Mouse (Mus musculus): ENCODE results near the gene Nup107. TPM values are rescaled to one million over a fixed set of nuclear protein-coding genes. Genes with fewer than 3 reads are reported as not detected.

The Nup107 gene
- total and polyA plus RNA-seq, 3 experiments: 47.7 to 97.0 (median 82.0) TPM

GRCm38 (mm10) chr10:117782056-117782455, 10.4 kb downstream of the Nup107 start:
- Histone ChIP-seq H3K9me3 (replicated peaks; ENCODE audit: low read length) (no peaks in the 10 kb centered on the region), H3K4me3 (replicated peaks in 1 of 3; ENCODE audit: low read depth in 2 of 3, low read length in 2 of 3, poor library complexity in 1 of 3) (no peak overlapping the region), H3K4me2 (ENCODE audit: insufficient read depth, low read depth, poor library complexity, severe bottlenecking) (no peak overlapping the region), H3K27ac (ENCODE audit: insufficient read depth, low read depth) (no peak overlapping the region), H3K4me1 (ENCODE audit: control insufficient read depth in 1 of 2, insufficient read depth in 2 of 2) (peaks cover 5 to 18% of the 10 kb centered on the region in 2 experiments; a peak in 1 of 4 replicates), H3K79me2 (replicated peaks; ENCODE audit: control insufficient read depth, extremely low read depth, insufficient read depth, poor library complexity, severe bottlenecking) (no peaks in the 10 kb centered on the region; the same call in 1 of the 2 replicates), H3K27me3 (replicated peaks) (no peaks in the 10 kb centered on the region), H3K36me3 (replicated peaks in 1 of 2; ENCODE audit: control insufficient read depth in 1 of 2, insufficient read depth in 1 of 2, low read length in 1 of 2) (peaks cover 60 to 90% of the 10 kb centered on the region in 2 experiments), H3K9ac (ENCODE audit: insufficient read depth, low read depth) (no peak overlapping the region)
- dilution Hi-C loops (cut with MboI; ENCODE audit: extremely low pct_ligation_motif_present, extremely low pct_unique_long_range_greater_than_20kb, low sequenced_read_pairs): no loop called here
- in situ Hi-C loops (cut with MboI; ENCODE audit: low pct_ligation_motif_present, low pct_unique_long_range_greater_than_20kb, low sequenced_read_pairs): no loop called here
- no peak for TF ChIP-seq EP300 (IDR thresholded peaks at IDR 0.05; ENCODE audit: low read length)
- no peak for TF ChIP-seq SMC3 (IDR thresholded peaks at IDR 0.05; ENCODE audit: low read depth, low read length)
- TF ChIP-seq USF2 (conservative IDR thresholded peaks at IDR 0.05; ENCODE audit: low read depth, low read length): no peak
- no peak for DNase-seq (ENCODE audit: extremely low read depth)

GRCm38 (mm10) chr10:117781021-117781725, 11.3 kb downstream of the Nup107 start:
- in situ Hi-C loops (cut with MboI; ENCODE audit: low pct_ligation_motif_present, low pct_unique_long_range_greater_than_20kb, low sequenced_read_pairs) (no loop called here), dilution Hi-C loops (cut with MboI; ENCODE audit: extremely low pct_ligation_motif_present, extremely low pct_unique_long_range_greater_than_20kb, low sequenced_read_pairs) (no loop called here)
- TF ChIP-seq JUN (IDR thresholded peaks at IDR 0.05; ENCODE audit: insufficient read depth, low read depth, low read length) (no peak), RAD21 (IDR thresholded peaks at IDR 0.05; ENCODE audit: low read depth, low read length) (no peak), ETS1 (conservative IDR thresholded peaks at IDR 0.05; ENCODE audit: low read depth, low read length) (no peak), MEF2A (IDR thresholded peaks at IDR 0.05; ENCODE audit: borderline replicate concordance, low read depth, low read length) (no peak), ELF1 (IDR thresholded peaks at IDR 0.05; ENCODE audit: low read depth, low read length) (no peak), ZNF384 (IDR thresholded peaks at IDR 0.05; ENCODE audit: low read depth, low read length) (no peak), POLR2AphosphoS2 (IDR thresholded peaks at IDR 0.05; ENCODE audit: low read depth, low read length) (no peak), TCF12 (IDR thresholded peaks at IDR 0.05; ENCODE audit: low read depth, low read length) (no peak), ZMIZ1 (IDR thresholded peaks at IDR 0.05; ENCODE audit: low read depth, low read length) (no peak), POLR2A (IDR thresholded peaks at IDR 0.05; ENCODE audit: low read depth, low read length) (no peak), KAT2A (IDR thresholded peaks at IDR 0.05; ENCODE audit: insufficient replicate concordance, low read length) (no peak), ZKSCAN1 (IDR thresholded peaks at IDR 0.05; ENCODE audit: borderline replicate concordance, low read depth, low read length) (no peak), SMC3 (IDR thresholded peaks at IDR 0.05; ENCODE audit: low read depth, low read length) (no peak), USF1 (IDR thresholded peaks at IDR 0.05; ENCODE audit: low read depth, low read length) (no peak), RCOR1 (conservative IDR thresholded peaks at IDR 0.05; ENCODE audit: low read depth, low read length) (no peak)
- no peak for DNase-seq (ENCODE audit: extremely low read depth)
- peaks cover 58 to 91% of the 10 kb centered on the region in 2 experiments for H3K36me3 ChIP-seq (replicated peaks in 1 of 2; ENCODE audit: control insufficient read depth in 1 of 2, insufficient read depth in 1 of 2, low read length in 1 of 2)
- no peaks in the 10 kb centered on the region for H3K9me3 ChIP-seq (replicated peaks; ENCODE audit: low read length)
- H3K27ac ChIP-seq (ENCODE audit: insufficient read depth, low read depth): no peak overlapping the region
- H3K4me2 ChIP-seq (ENCODE audit: insufficient read depth, low read depth, poor library complexity, severe bottlenecking): no peak overlapping the region
- H3K4me1 ChIP-seq (ENCODE audit: control insufficient read depth in 1 of 2, insufficient read depth in 2 of 2): peaks cover 5 to 18% of the 10 kb centered on the region in 2 experiments; a peak in 1 of 4 replicates
- no peaks in the 10 kb centered on the region for H3K79me2 ChIP-seq (replicated peaks; ENCODE audit: control insufficient read depth, extremely low read depth, insufficient read depth, poor library complexity, severe bottlenecking)
- H3K9ac ChIP-seq (ENCODE audit: insufficient read depth, low read depth): no peak overlapping the region
- no peak overlapping the region for H3K4me3 ChIP-seq (replicated peaks in 1 of 3; ENCODE audit: low read depth in 2 of 3, low read length in 2 of 3, poor library complexity in 1 of 3)
- H3K27me3 ChIP-seq (replicated peaks): no peaks in the 10 kb centered on the region

Measured in CH12.LX (cell line).